Mouse (Mus musculus) splenic B cell, adult 2 months (primary cell): ENCODE results near the gene Sh3rf3.

ENCODE experiments used
- DNase-seq: peaks from one replicate; pipeline ENCODE4 v3.0.0-alpha.2; 2011; ENCODE audit warnings: low read depth, low spot score
- H3K27me3 ChIP-seq: 2 replicates; pipeline ENCODE4 v1.6.1; 2012; ENCODE audit warnings: mild to moderate bottlenecking, low read length, moderate library complexity, mixed read lengths; ENCODE audit not compliant: control insufficient read depth, poor library complexity, insufficient read depth, severe bottlenecking
- H3K36me3 ChIP-seq: 2 replicates; pipeline ENCODE4 v1.6.1; 2012; ENCODE audit warnings: mild to moderate bottlenecking, low read length, moderate library complexity, mixed read lengths; ENCODE audit not compliant: control insufficient read depth, poor library complexity, insufficient read depth, severe bottlenecking

Gene Sh3rf3

GRCm38 (mm10) chr10:58813081-58813800 is at the start of gene Sh3rf3:
Gene Sh3rf3 (plus strand): TSS chr10:58813359.
- DNase-seq, result peak; percentile 11
- Histone ChIP-seq H3K36me3 (no peaks in the 10 kb centered on the region), H3K27me3 (no peaks in the 10 kb centered on the region)

DNA sequence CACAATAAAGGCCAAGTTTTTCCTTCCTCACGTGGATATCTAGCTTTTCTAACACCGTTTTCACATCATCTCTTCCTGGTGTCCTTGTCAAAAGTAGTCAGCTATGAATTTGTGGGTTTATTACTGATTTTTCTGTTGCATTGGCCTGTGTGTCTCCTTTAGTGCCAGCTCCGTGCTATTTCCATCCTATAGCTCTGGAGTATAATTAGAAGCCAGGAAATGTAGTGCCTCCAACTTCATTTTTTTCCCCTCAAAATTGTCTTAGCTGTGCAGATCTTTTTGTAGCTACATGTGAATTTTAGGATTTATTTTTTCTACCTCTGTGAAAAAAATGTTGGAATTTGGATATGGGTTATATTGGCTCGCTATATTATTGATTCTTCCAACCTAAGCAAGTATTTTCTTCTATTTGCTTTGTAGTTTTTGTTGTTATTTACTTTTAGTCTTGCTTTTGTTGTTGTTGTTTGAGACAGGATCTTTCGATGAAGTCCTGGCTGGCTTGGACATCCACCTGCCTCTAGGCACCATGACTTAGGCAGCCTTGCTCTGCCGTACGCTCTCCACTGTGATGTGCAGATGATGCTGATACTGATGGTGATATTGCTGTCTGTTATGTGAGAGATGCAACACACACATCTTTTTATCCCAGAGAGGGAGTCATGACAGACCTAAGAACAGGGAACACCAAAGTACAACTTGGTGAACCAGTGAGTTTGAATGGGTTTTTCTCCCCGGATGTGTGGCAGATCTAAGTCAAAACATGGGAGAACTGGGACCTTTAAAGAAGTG is 24.5 kb upstream of the Sh3rf3 start:
- no peaks in the 10 kb centered on the region for H3K27me3 ChIP-seq
- DNase-seq, result no peak
- no peaks in the 10 kb centered on the region for H3K36me3 ChIP-seq

DNA sequence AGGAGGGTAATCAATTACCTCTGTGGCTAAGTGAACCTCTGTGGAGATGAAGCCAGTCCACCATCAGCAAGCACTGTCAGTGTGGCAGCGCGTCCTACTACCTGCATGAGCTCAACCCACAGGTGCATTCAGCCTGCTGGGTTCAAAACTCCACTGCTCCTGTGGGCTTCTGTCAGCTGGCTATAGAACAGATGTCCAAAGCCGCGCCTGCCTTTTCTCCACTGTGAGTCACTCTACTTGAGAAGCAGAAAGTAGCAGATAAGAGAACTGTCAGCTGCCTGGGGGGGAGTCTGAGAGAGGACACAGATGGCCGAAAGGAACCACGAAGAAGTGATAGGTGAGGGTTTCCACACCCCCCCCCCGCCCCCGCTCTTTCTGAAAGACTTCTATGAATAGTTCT is 15.6 kb upstream of the Sh3rf3 start:
- DNase-seq, result no peak
- Histone ChIP-seq H3K36me3 (no peaks in the 10 kb centered on the region), H3K27me3 (no peaks in the 10 kb centered on the region)

GRCm38 (mm10) chr10:58798156-58798555 is 15.0 kb upstream of the Sh3rf3 start:
- Histone ChIP-seq H3K36me3 (no peaks in the 10 kb centered on the region), H3K27me3 (no peaks in the 10 kb centered on the region)
- no peak for DNase-seq

DNA sequence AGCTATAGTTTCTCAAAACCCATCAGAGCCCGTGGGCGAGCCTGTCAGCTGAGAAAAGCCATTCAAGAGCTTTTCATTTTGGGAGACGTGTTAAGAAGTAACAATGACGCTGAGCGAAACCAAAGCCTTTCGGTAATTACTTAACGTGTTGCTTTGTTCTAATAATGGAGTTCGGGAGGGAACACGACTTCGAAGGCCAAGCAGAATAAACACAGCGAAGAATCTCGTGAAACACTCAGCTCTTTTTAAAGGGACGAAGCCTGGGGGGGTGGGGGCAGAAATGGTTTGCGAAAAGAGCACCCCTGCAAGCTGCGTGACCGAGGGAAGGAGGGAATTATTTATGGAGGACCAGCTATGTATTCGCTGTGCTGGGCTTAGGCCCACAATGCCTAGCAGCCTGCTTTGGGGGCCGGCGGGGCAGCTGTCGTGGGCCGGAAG is 12.1 kb upstream of the Sh3rf3 start:
- Histone ChIP-seq H3K36me3 (no peaks in the 10 kb centered on the region), H3K27me3 (no peaks in the 10 kb centered on the region)
- no peak for DNase-seq

- no peaks in the 10 kb centered on the region for H3K36me3 ChIP-seq
- no peak for DNase-seq
Observed at GRCm38 (mm10) chr10:58802391-58802790, 10.8 kb upstream of the Sh3rf3 start.

DNA sequence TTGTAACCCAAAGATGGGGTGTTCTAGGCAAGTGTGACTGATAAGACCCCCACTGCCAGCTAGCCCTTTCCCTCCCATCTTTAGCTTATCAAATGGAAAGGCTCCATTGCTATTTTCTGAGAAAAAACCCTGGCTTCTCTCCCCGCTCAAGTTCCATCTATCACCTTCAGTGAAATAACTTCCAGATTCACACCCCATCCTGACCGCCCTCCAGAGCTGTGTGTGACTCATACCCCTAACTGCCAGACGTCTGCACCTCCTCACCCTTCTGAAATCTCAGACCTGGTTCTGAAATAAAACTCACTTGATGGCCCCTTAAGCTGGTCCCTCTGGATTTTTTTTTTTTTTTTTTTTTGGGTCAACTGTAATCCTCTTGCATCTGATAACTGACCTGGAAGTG is 5.2 kb upstream of the Sh3rf3 start:
- no peaks in the 10 kb centered on the region for H3K27me3 ChIP-seq
- DNase-seq, result no peak
- no peaks in the 10 kb centered on the region for H3K36me3 ChIP-seq

More at GRCm38 (mm10) chr10:58802391-58802790, 10.8 kb upstream of the Sh3rf3 start:
- no peaks in the 10 kb centered on the region for H3K27me3 ChIP-seq

GRCm38 (mm10) chr10:58810181-58810580 is 3.0 kb upstream of the Sh3rf3 start:
- DNase-seq, result no peak
- Histone ChIP-seq H3K27me3 (no peaks in the 10 kb centered on the region), H3K36me3 (no peaks in the 10 kb centered on the region)

GRCm38 (mm10) chr10:58812210-58813080 is 714 bp upstream of the Sh3rf3 start:
- peak; percentile 29 for DNase-seq
- no peaks in the 10 kb centered on the region for H3K27me3 ChIP-seq
- no peaks in the 10 kb centered on the region for H3K36me3 ChIP-seq

- Histone ChIP-seq H3K36me3 (no peaks in the 10 kb centered on the region), H3K27me3 (no peaks in the 10 kb centered on the region)
- no peak for DNase-seq
Observed at GRCm38 (mm10) chr10:58813801-58814191, 637 bp downstream of the Sh3rf3 start.

- H3K36me3 ChIP-seq, result no peaks in the 10 kb centered on the region
- DNase-seq, result no peak
Observed at GRCm38 (mm10) chr10:58814486-58814885, 1.3 kb downstream of the Sh3rf3 start.

DNA sequence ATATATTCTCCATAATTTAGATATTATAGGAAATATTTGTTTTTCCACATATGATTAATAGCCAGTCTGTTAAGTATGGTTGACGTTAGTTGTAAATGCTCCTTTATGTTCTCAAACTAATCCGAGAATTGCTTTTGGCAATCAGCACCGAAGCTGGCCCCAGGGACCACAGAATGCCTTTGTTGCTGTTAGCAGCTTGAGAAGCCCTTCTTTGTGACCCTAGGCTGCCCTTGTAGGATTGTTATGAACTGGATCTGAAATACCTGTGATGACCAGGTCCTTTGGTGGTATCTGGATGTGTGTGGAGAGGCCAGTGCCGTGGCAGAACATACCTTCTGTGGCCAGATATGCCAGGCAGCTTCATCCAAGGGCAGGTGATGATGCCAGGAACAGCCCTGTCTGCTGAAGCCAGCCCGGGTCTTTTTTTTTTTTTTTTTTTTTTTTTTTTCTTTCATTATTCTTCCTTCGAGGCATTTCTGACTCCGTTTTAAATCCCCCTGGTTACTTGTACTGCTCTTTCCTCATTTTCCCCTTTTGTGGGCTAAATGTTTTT is 10.9 kb downstream of the Sh3rf3 start:
- Histone ChIP-seq H3K27me3 (no peaks in the 10 kb centered on the region), H3K36me3 (no peaks in the 10 kb centered on the region)
- no peak for DNase-seq

More at GRCm38 (mm10) chr10:58814486-58814885, 1.3 kb downstream of the Sh3rf3 start:
- H3K27me3 ChIP-seq, result no peaks in the 10 kb centered on the region

GRCm38 (mm10) chr10:58829251-58830111 is 16.3 kb downstream of the Sh3rf3 start:
- no peak for DNase-seq
- Histone ChIP-seq H3K27me3 (no peaks in the 10 kb centered on the region), H3K36me3 (no peaks in the 10 kb centered on the region)

- no peaks in the 10 kb centered on the region for H3K27me3 ChIP-seq
- no peak for DNase-seq
- no peaks in the 10 kb centered on the region for H3K36me3 ChIP-seq
Observed at GRCm38 (mm10) chr10:58833146-58833545, 20.0 kb downstream of the Sh3rf3 start.
